Mouse (Mus musculus) lung, postnatal 0 days (tissue): ENCODE data around the gene Cpd.

Experiments
- CTCF ChIP-seq: IDR thresholded peaks from 2 replicates; pipeline ENCODE4 v1.5.1; 2016; ENCODE audit warnings: antibody characterized with exemption, mild to moderate bottlenecking
- EP300 ChIP-seq: IDR thresholded peaks from 2 replicates; pipeline ENCODE4 v1.6.1; 2016; ENCODE audit warnings: antibody characterized with exemption, mild to moderate bottlenecking, control low read depth

GRCm38 (mm10) chr11:76752276-76752675 lies 94.5 kb downstream of the Cpd start:
- TF ChIP-seq EP300: no peak
- no peak for TF ChIP-seq CTCF
